In genomic region chr13:112645529-112646186, GRCm38 (mm10) we compare ENCODE assay signal across 29 mouse cellular contexts. TPM values are rescaled to one million over a fixed set of nuclear protein-coding genes. Genes with fewer than 3 reads are reported as not detected.
DNase-seq lines count a peak whose midpoint lies in the region; ATAC-seq lines count a peak whose summit lies in the region.
"Had no signal": no experiment of that assay in that cellular context is flagged by ENCODE, and none has a peak within 500 bp of the region (broad histone marks: within the 10 kb centered on the region; RNA-seq: fewer than 3 reads in every experiment).

No protein-coding gene starts in this region.

- no peak overlapping the region for H3K4me3 ChIP-seq in liver, embryonic 15.5 days (replicated peaks)
- H3K4me3 ChIP-seq: forebrain, embryonic 10.5 days; forebrain, embryonic 15.5 days; gastrocnemius, adult 2 months; heart, embryonic 12.5 days; hindbrain, embryonic 15.5 days; left cerebral cortex, adult 2 months; midbrain, embryonic 15.5 days; neural tube, embryonic 15.5 days had no signal

- no peak overlapping the region for H3K9ac ChIP-seq in liver, embryonic 15.5 days
- H3K9ac ChIP-seq: forebrain, embryonic 15.5 days; heart, embryonic 12.5 days; hindbrain, embryonic 15.5 days; lung, embryonic 14.5 days; midbrain, embryonic 15.5 days; neural tube, embryonic 15.5 days had no signal

- H3K9me3 ChIP-seq in liver, embryonic 15.5 days (replicated peaks): no peaks in the 10 kb centered on the region
- H3K9me3 ChIP-seq: forebrain, embryonic 10.5 days; forebrain, embryonic 15.5 days; heart, embryonic 12.5 days; hindbrain, embryonic 15.5 days; midbrain, embryonic 15.5 days; neural tube, embryonic 15.5 days had no signal

- ATAC-seq in erythroblast, adult 5-6 weeks (replicated peaks; ENCODE audit: low FRiP score, poor library complexity, severe bottlenecking): peak; percentile 53
- peak; percentile 90 for ATAC-seq in liver, embryonic 15.5 days (ENCODE audit: insufficient read depth)
- ATAC-seq in megakaryocyte, adult 5-6 weeks (ENCODE audit: poor library complexity, severe bottlenecking): no peak
- ATAC-seq: CD4-positive, CD25-positive, alpha-beta regulatory T cell, adult 4 months; forebrain, embryonic 15.5 days; inflammation-experienced regulatory T-cells, adult 6 months; midbrain, embryonic 15.5 days had no signal

- intact Hi-C loops in left cerebral cortex, postnatal 25 days (cut with DNase I): no loop called here

- peak overlapping the region; percentile 51 for H3K27ac ChIP-seq in liver, embryonic 15.5 days (replicated peaks)
- H3K27ac ChIP-seq: forebrain, embryonic 10.5 days; forebrain, embryonic 15.5 days; gastrocnemius, adult 2 months; hindbrain, embryonic 15.5 days; left cerebral cortex, adult 2 months; midbrain, embryonic 15.5 days; neural tube, embryonic 15.5 days had no signal

- H3K4me2 ChIP-seq in liver, embryonic 15.5 days: 0 out of 2 replicates have a peak overlapping the region, but pooled peaks have one; percentile 5
- H3K4me2 ChIP-seq: forebrain, embryonic 15.5 days; heart, embryonic 12.5 days; hindbrain, embryonic 15.5 days; lung, embryonic 14.5 days; midbrain, embryonic 15.5 days; neural tube, embryonic 15.5 days had no signal

- no peaks in the 10 kb centered on the region for H3K36me3 ChIP-seq in liver, embryonic 15.5 days (replicated peaks)
- H3K36me3 ChIP-seq: forebrain, embryonic 10.5 days; forebrain, embryonic 15.5 days; heart, embryonic 12.5 days; hindbrain, embryonic 15.5 days; midbrain, embryonic 15.5 days; neural tube, embryonic 15.5 days had no signal

- peak; percentile 37 for DNase-seq in retina, postnatal 1 day
- DNase-seq in retina, embryonic 14.5 days (ENCODE audit: low spot score): no peak
- no peak for DNase-seq in left cerebral cortex, postnatal 25 days (ENCODE audit: low spot score in 2 of 2)
- no peak for DNase-seq in adrenal gland, adult 2 months
- DNase-seq: cerebellum, adult 8-10 months; cerebellum, postnatal 25 days; gastrocnemius, adult 2 months; gastrocnemius, postnatal 36 days; heart, adult 18-20 months; kidney, adult 11 months; kidney, postnatal 25 days; lung, embryonic 14.5 days; lung, postnatal 36 days; right cerebral cortex, adult 18-20 months; spleen, adult 18-20 months had no signal

- H3K27me3 ChIP-seq in liver, embryonic 15.5 days: no peaks in the 10 kb centered on the region
- H3K27me3 ChIP-seq: forebrain, embryonic 15.5 days; heart, embryonic 12.5 days; hindbrain, embryonic 15.5 days; midbrain, embryonic 15.5 days; neural tube, embryonic 15.5 days had no signal

- peaks cover 21% of the 10 kb centered on the region for H3K4me1 ChIP-seq in liver, embryonic 15.5 days (replicated peaks)
- H3K4me1 ChIP-seq: forebrain, embryonic 10.5 days; forebrain, embryonic 15.5 days; heart, embryonic 12.5 days; hindbrain, embryonic 15.5 days; midbrain, embryonic 15.5 days; neural tube, embryonic 15.5 days had no signal

- 82% methylated on average over 1 of the region's 1 CpGs for WGBS in liver, embryonic 15.5 days (ENCODE audit: insufficient replicate concordance)

RNA-seq across cellular contexts. Expression of gene Ddx4, which starts 6.6 kb away (rescaled TPM):
- total RNA-seq in erythroblast, adult 5-6 weeks (2015; ENCODE audit: low replicate concordance): 1.5 and 3.1 TPM in 2 replicates
- total RNA-seq in erythroblast, adult 5-6 weeks (2017; ENCODE audit: low replicate concordance): 2.4 and 3.6 TPM in 2 replicates
- polyA plus RNA-seq in liver, embryonic 15.5 days (2015; fragmentation: Nextera tagmentation; extraction: Ambion mirVana): 0.23 and 0.33 TPM in 2 replicates
- total RNA-seq in left cerebral cortex, postnatal 25 days (2021): 1 to 10 TPM; 1.1 to 1.3 TPM
- total RNA-seq in megakaryocyte, adult 5-6 weeks (2015): 0.39 TPM in 1 of 2 replicates, not detected in the other
- total RNA-seq in megakaryocyte, adult 5-6 weeks (2017): 0.29 TPM in 1 of 2 replicates, not detected in the other
- total RNA-seq in adrenal gland, adult 2 months (2021): under 1 TPM; 0.24 to 0.66 TPM
- 0.06 TPM in 2 replicates for polyA plus RNA-seq in adrenal gland, adult 2 months (2012; rRNA removed)
- total RNA-seq: gastrocnemius, adult 2 months; gastrocnemius, postnatal 36 days had no signal
- polyA plus RNA-seq: CD4-positive, CD25-positive, alpha-beta regulatory T cell, adult 4 months; inflammation-experienced regulatory T-cells, adult 6 months had no signal

RNA-seq across cellular contexts. Expression of gene Slc38a9, which starts 14.9 kb away (rescaled TPM):
- total RNA-seq in erythroblast, adult 5-6 weeks (2015; ENCODE audit: low replicate concordance): 227 and 257 TPM in 2 replicates
- total RNA-seq in erythroblast, adult 5-6 weeks (2017; ENCODE audit: low replicate concordance): 281 and 320 TPM in 2 replicates
- 12.2 and 15.2 TPM in 2 replicates for polyA plus RNA-seq in liver, embryonic 15.5 days (2015; fragmentation: Nextera tagmentation; extraction: Ambion mirVana)
- 10 to 100 TPM; 18.9 to 25.8 TPM for total RNA-seq in left cerebral cortex, postnatal 25 days (2021)
- 26.5 and 29.0 TPM in 2 replicates for total RNA-seq in megakaryocyte, adult 5-6 weeks (2015)
- total RNA-seq in megakaryocyte, adult 5-6 weeks (2017): 18.0 and 24.0 TPM in 2 replicates
- total RNA-seq in adrenal gland, adult 2 months (2021): 10 to 100 TPM; 18.6 to 21.3 TPM
- 8.7 and 13.2 TPM in 2 replicates for polyA plus RNA-seq in adrenal gland, adult 2 months (2012; rRNA removed)

RNA-seq across cellular contexts. Expression of gene Il31ra, which starts 51.5 kb away (rescaled TPM):
- total RNA-seq in erythroblast, adult 5-6 weeks (2015; ENCODE audit: low replicate concordance): 1.3 TPM in 1 of 2 replicates, not detected in the other
- total RNA-seq in erythroblast, adult 5-6 weeks (2017; ENCODE audit: low replicate concordance): 0.28 and 0.77 TPM in 2 replicates
- polyA plus RNA-seq in liver, embryonic 15.5 days (2015; fragmentation: Nextera tagmentation; extraction: Ambion mirVana): 0.07 and 0.08 TPM in 2 replicates
- total RNA-seq in left cerebral cortex, postnatal 25 days (2021): under 1 TPM; 0.16 to 0.37 TPM
- 2.7 and 3.0 TPM in 2 replicates for total RNA-seq in megakaryocyte, adult 5-6 weeks (2015)
- 4.0 and 4.3 TPM in 2 replicates for total RNA-seq in megakaryocyte, adult 5-6 weeks (2017)
- under 1 TPM; 0.32 to 0.38 TPM for total RNA-seq in adrenal gland, adult 2 months (2021)
- polyA plus RNA-seq in adrenal gland, adult 2 months (2012; rRNA removed): 0.03 and 0.11 TPM in 2 replicates
- total RNA-seq: gastrocnemius, postnatal 36 days; heart, adult 18-20 months had no signal
- polyA plus RNA-seq: embryonic facial prominence, embryonic 11.5 days; forebrain, embryonic 10.5 days; heart, postnatal 0 days; lung, embryonic 14.5 days; midbrain, embryonic 15.5 days had no signal

Comparison
In these comparisons a context has a peak if more than half of its experiments do, and no peak if none do; other contexts are left out.
1. RNA of gene Slc38a9, which starts 14.9 kb away (total RNA-seq): 227 to 320 TPM in erythroblast, adult 5-6 weeks; 18.0 to 29.0 TPM in megakaryocyte, adult 5-6 weeks, 18.9 to 25.8 TPM in left cerebral cortex, postnatal 25 days and 18.6 to 21.3 TPM in adrenal gland, adult 2 months; every median in the first group is over 4 times any median in the second.